Mouse (Mus musculus): Measurements from ENCODE around the gene Myo1b.

DNA sequence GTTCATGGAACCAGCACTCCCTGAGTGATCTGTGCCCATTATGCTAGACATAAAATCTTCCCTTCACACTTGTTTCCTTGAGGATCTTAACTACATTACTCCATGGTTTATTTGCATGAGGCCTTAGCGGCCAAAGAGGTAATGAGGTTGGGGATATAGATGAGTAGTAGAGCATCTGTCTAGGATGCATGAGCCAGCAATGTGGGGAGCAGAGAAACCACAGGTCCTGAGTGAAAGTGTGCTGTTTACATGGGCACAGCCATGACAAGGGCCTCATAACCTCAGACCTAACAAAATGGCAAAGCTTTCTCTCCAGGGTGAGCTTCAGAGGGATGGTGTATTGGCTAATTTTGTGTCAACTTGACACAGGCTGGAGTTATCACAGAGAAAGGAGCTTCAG lies 186.5 kb downstream of the Myo1b start:
- TF ChIP-seq CTCF (IDR thresholded peaks at IDR 0.05 in 2 of 3, conservative IDR thresholded peaks at IDR 0.05 in 1 of 3; ENCODE audit: control insufficient read depth in 1 of 3, insufficient read depth in 1 of 3, low read depth in 2 of 3, low read length in 3 of 3, poor library complexity in 1 of 3, severe bottlenecking in 1 of 3) (no peak), TCF12 (IDR thresholded peaks at IDR 0.05; ENCODE audit: low read depth, low read length) (no peak)

All from MEL (cell line).